Mouse (Mus musculus): ENCODE measurements around the gene Itgb7. TPM values are rescaled to one million over a fixed set of nuclear protein-coding genes. Genes with fewer than 3 reads are reported as not detected.

The Itgb7 gene
- total and polyA plus RNA-seq, 3 experiments, result 7.4 to 15.2 TPM; not detected in 1

DNA sequence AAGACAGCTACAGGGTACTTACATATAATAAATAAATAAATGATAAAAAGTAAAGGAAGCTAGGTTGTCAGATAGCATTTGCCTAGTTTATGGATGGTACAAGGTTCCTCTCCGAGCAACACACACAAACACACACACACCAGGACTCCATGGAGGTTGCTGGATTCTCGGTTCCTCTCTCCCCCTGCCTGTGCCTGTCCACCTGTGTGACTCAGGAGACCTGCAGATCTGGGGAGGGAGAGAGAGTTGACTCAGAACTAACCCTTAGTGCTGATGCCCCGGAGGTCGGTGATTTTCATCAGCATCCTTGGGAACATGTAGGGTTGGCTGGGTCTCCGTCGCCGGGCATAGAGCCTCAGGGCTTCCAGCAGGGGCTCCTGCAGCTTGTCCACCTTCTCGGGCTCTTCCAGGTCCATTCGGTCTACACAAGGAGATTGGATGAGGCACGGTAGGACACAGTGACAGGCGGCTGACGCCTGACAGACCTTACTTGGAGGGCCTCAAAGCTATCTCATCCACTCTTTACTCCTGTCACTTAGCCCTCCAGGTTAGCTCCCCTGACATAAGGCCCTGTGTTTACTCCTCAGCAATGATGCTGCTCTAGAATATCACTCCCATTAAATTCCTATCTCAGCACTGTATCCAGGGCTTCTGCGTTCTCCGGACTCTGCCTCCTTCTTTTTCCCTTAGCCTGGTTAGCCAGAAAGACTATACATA, 7.0 kb upstream of the Itgb7 start:
- no peak for DNase-seq (ENCODE audit: low read depth, low spot score)
- Histone ChIP-seq H3K4me1 (ENCODE audit: control insufficient read depth in 1 of 2, insufficient read depth in 2 of 2, low read length in 2 of 2) (peaks cover 0 to 10% of the 10 kb centered on the region in 2 experiments; a peak in 2 of 4 replicates), H3K36me3 (ENCODE audit: control insufficient read depth in 1 of 2, insufficient read depth in 2 of 2, low read length in 2 of 2) (peaks cover 0 to 2% of the 10 kb centered on the region in 2 experiments; a peak in 2 of 4 replicates), H3K79me2 (ENCODE audit: control insufficient read depth, insufficient read depth, low read length, poor library complexity) (no peaks in the 10 kb centered on the region), H3K27me3 (ENCODE audit: control insufficient read depth in 1 of 2, insufficient read depth in 2 of 2, low read length in 2 of 2) (no peaks in the 10 kb centered on the region; a peak in 1 of 4 replicates), H3K4me3 (ENCODE audit: control insufficient read depth in 1 of 2, insufficient read depth in 1 of 2, low read depth in 2 of 2, low read length in 2 of 2) (no peak overlapping the region), H3K27ac (ENCODE audit: control insufficient read depth, low read depth, low read length) (no peak overlapping the region), H3K9ac (ENCODE audit: control insufficient read depth, low read depth, low read length, poor library complexity, severe bottlenecking) (no peak overlapping the region), H3K9me3 (replicated peaks; ENCODE audit: insufficient read depth, low read length) (no peaks in the 10 kb centered on the region)
- TF ChIP-seq GABPA (IDR thresholded peaks at IDR 0.05; ENCODE audit: low read depth, low read length) (no peak), USF1 (IDR thresholded peaks at IDR 0.05; ENCODE audit: low read depth, low read length) (no peak), HCFC1 (IDR thresholded peaks at IDR 0.05; ENCODE audit: low read depth, low read length) (no peak), POLR2AphosphoS2 (IDR thresholded peaks at IDR 0.05; ENCODE audit: low read length) (no peak), CHD2 (IDR thresholded peaks at IDR 0.05; ENCODE audit: low read length) (no peak), ZKSCAN1 (IDR thresholded peaks at IDR 0.05; ENCODE audit: low read depth, low read length) (no peak), GATA1 (IDR thresholded peaks at IDR 0.05; ENCODE audit: low read depth, low read length) (no peak), E2F4 (IDR thresholded peaks at IDR 0.05; ENCODE audit: borderline replicate concordance, low read depth, low read length) (no peak), SMC3 (IDR thresholded peaks at IDR 0.05; ENCODE audit: low read depth, low read length) (no peak), POLR2A (IDR thresholded peaks at IDR 0.05; ENCODE audit: control insufficient read depth in 1 of 2, insufficient read depth in 1 of 2, low read depth in 1 of 2, low read length in 2 of 2, poor library complexity in 1 of 2) (no peak), KAT2A (conservative IDR thresholded peaks at IDR 0.05; ENCODE audit: low read depth, low read length) (no peak), NELFE (IDR thresholded peaks at IDR 0.05; ENCODE audit: low read depth, low read length) (no peak), CHD1 (IDR thresholded peaks at IDR 0.05; ENCODE audit: low read depth, low read length) (no peak), CTCF (IDR thresholded peaks at IDR 0.05 in 2 of 3, conservative IDR thresholded peaks at IDR 0.05 in 1 of 3; ENCODE audit: control insufficient read depth in 1 of 3, insufficient read depth in 1 of 3, low read depth in 2 of 3, low read length in 3 of 3, poor library complexity in 1 of 3, severe bottlenecking in 1 of 3) (no peak), ZNF384 (IDR thresholded peaks at IDR 0.05; ENCODE audit: low read depth, low read length) (no peak), RCOR1 (IDR thresholded peaks at IDR 0.05; ENCODE audit: low read depth, low read length) (no peak)

DNA sequence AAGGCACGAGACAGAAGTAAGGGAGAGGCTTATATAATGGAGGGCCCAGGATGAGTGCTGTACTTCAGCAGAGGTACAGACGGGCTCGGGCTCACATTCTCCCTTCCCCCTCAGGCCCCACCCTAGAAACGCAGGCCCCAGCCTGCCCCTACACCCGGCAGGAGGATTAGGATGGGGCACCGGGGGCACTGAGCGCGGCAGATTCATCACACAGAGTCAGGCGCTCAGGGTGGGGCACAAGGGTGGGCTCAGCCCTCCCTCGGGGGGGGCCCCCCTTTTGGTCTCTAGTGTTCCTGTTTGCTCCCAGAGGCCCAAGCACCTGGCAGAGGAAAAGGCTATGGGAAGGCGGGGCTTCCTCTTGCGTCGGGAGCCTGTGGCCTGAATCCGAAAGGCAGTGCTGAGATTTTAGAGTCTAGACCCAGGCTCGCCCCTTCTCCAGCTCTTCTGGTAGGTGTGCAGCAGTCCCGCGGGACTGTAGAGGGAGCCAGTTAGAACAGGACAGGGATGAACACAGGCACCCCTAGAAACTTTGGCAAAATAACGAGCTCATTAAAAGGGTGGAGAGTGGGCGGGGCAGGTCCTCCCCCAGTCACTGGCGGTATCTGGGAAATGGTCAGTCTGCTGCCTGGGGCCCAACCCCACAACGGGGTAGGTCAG, 3.8 kb upstream of the Itgb7 start:
- H3K4me3 ChIP-seq (ENCODE audit: control insufficient read depth in 1 of 2, insufficient read depth in 1 of 2, low read depth in 2 of 2, low read length in 2 of 2), result no peak overlapping the region
- no peak overlapping the region for H3K9ac ChIP-seq (ENCODE audit: control insufficient read depth, low read depth, low read length, poor library complexity, severe bottlenecking)
- H3K27me3 ChIP-seq (ENCODE audit: control insufficient read depth in 1 of 2, insufficient read depth in 2 of 2, low read length in 2 of 2), result no peaks in the 10 kb centered on the region
- no peak for TF ChIP-seq ZC3H11A (IDR thresholded peaks at IDR 0.05; ENCODE audit: low read depth, low read length)
- no peak for TF ChIP-seq MAZ (IDR thresholded peaks at IDR 0.05; ENCODE audit: low read depth, low read length)
- no peak for TF ChIP-seq ZKSCAN1 (IDR thresholded peaks at IDR 0.05; ENCODE audit: low read depth, low read length)
- no peak for TF ChIP-seq POLR2A (IDR thresholded peaks at IDR 0.05; ENCODE audit: control insufficient read depth in 1 of 2, insufficient read depth in 1 of 2, low read depth in 1 of 2, low read length in 2 of 2, poor library complexity in 1 of 2)
- TF ChIP-seq SMC3 (IDR thresholded peaks at IDR 0.05; ENCODE audit: low read depth, low read length), result no peak
- no peak; a peak in 1 of 6 replicates for TF ChIP-seq CTCF (IDR thresholded peaks at IDR 0.05 in 2 of 3, conservative IDR thresholded peaks at IDR 0.05 in 1 of 3; ENCODE audit: control insufficient read depth in 1 of 3, insufficient read depth in 1 of 3, low read depth in 2 of 3, low read length in 3 of 3, poor library complexity in 1 of 3, severe bottlenecking in 1 of 3)
- no peak for TF ChIP-seq EP300 (IDR thresholded peaks at IDR 0.05; ENCODE audit: low read depth in 1 of 2, low read length in 2 of 2)
- TF ChIP-seq RCOR1 (IDR thresholded peaks at IDR 0.05; ENCODE audit: low read depth, low read length), result no peak
- no peak for DNase-seq (ENCODE audit: low read depth, low spot score)
- H3K36me3 ChIP-seq (ENCODE audit: control insufficient read depth in 1 of 2, insufficient read depth in 2 of 2, low read length in 2 of 2), result peaks cover 0 to 15% of the 10 kb centered on the region in 2 experiments; a peak in 2 of 4 replicates
- no peaks in the 10 kb centered on the region for H3K9me3 ChIP-seq (replicated peaks; ENCODE audit: insufficient read depth, low read length)
- no peak overlapping the region for H3K27ac ChIP-seq (ENCODE audit: control insufficient read depth, low read depth, low read length)
- H3K79me2 ChIP-seq (ENCODE audit: control insufficient read depth, insufficient read depth, low read length, poor library complexity), result no peaks in the 10 kb centered on the region
- peaks cover 15 to 30% of the 10 kb centered on the region in 2 experiments for H3K4me1 ChIP-seq (ENCODE audit: control insufficient read depth in 1 of 2, insufficient read depth in 2 of 2, low read length in 2 of 2)

Measured in MEL (cell line).